Mouse (Mus musculus): ENCODE data around the gene Rptor. TPM values are rescaled to one million over a fixed set of nuclear protein-coding genes. Genes with fewer than 3 reads are reported as not detected.

Gene Rptor
- polyA plus RNA-seq, 1 experiment from 2014 or later, result 13.2 TPM

GRCm38 (mm10) chr11:119928023-119928681 lies 325.4 kb downstream of the Rptor start:
- Histone ChIP-seq H3K36me3 (replicated peaks; ENCODE audit: control insufficient read depth, insufficient read depth) (no peaks in the 10 kb centered on the region), H3K9ac (no peak overlapping the region), H3K4me3 (replicated peaks; ENCODE audit: low read length) (no peak overlapping the region), H3K9me3 (ENCODE audit: control insufficient read depth, low read length) (0 out of 2 replicates have a peak, but pooled peaks cover 3% of the 10 kb centered on the region), H3K27ac (no peak overlapping the region), H3K4me1 (replicated peaks; ENCODE audit: control insufficient read depth, insufficient read depth, low read length) (no peaks in the 10 kb centered on the region), H3K27me3 (ENCODE audit: control insufficient read depth, insufficient read depth, low read length) (no peaks in the 10 kb centered on the region), H3K4me2 (replicated peaks) (no peak overlapping the region)
- DNase-seq (ENCODE audit: low spot score), result no peak
- WGBS, result 74% methylated on average over 16 of the region's 16 CpGs
- ATAC-seq (ENCODE audit: low FRiP score), result no peak

- WGBS, result 89% methylated on average over 6 of the region's 6 CpGs
- no peaks in the 10 kb centered on the region for H3K4me1 ChIP-seq (replicated peaks; ENCODE audit: control insufficient read depth, insufficient read depth, low read length)
- DNase-seq (ENCODE audit: low spot score) (no peak), ATAC-seq (ENCODE audit: low FRiP score) (no peak)
- H3K9me3 ChIP-seq (ENCODE audit: control insufficient read depth, low read length), result 0 out of 2 replicates have a peak, but pooled peaks cover 3% of the 10 kb centered on the region
- H3K4me2 ChIP-seq (replicated peaks), result no peak overlapping the region
- no peak overlapping the region for H3K9ac ChIP-seq
- no peaks in the 10 kb centered on the region for H3K36me3 ChIP-seq (replicated peaks; ENCODE audit: control insufficient read depth, insufficient read depth)
- no peak overlapping the region for H3K4me3 ChIP-seq (replicated peaks; ENCODE audit: low read length)
- no peaks in the 10 kb centered on the region for H3K27me3 ChIP-seq (ENCODE audit: control insufficient read depth, insufficient read depth, low read length)
- no peak overlapping the region for H3K27ac ChIP-seq
Measured at GRCm38 (mm10) chr11:119929603-119930265, 327.0 kb downstream of the Rptor start.

DNA sequence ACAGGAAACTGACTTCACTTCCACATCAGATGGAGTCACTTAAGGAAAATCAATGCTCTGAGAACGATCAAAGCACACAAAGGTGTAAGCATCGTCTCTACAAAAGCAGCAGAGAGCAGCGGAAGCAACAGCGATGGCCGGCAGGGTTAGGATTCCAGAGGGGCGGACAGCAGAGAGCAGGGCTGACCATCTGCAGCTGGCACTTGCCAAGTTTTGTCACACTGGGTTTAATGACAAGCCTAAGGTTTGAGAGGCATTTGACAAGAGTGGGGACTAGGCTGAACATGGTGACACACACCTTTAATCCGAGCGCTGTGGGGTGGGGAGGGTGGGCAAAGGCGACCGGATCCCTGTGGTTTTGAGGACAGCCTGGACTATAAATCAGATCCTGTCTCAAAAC lies 329.1 kb downstream of the Rptor start:
- Histone ChIP-seq H3K27me3 (ENCODE audit: control insufficient read depth, insufficient read depth, low read length) (no peaks in the 10 kb centered on the region), H3K9ac (no peak overlapping the region), H3K4me1 (replicated peaks; ENCODE audit: control insufficient read depth, insufficient read depth, low read length) (peaks cover 12% of the 10 kb centered on the region), H3K36me3 (replicated peaks; ENCODE audit: control insufficient read depth, insufficient read depth) (no peaks in the 10 kb centered on the region), H3K27ac (no peak overlapping the region), H3K4me3 (replicated peaks; ENCODE audit: low read length) (no peak overlapping the region), H3K4me2 (replicated peaks) (no peak overlapping the region), H3K9me3 (ENCODE audit: control insufficient read depth, low read length) (0 out of 2 replicates have a peak, but pooled peaks cover 3% of the 10 kb centered on the region)
- DNase-seq (ENCODE audit: low spot score), result no peak
- ATAC-seq (ENCODE audit: low FRiP score), result no peak
- 76% methylated on average over 10 of the region's 10 CpGs for WGBS

- WGBS, result 76% methylated on average over 4 of the region's 4 CpGs
- Histone ChIP-seq H3K4me3 (replicated peaks; ENCODE audit: low read length) (no peak overlapping the region), H3K27me3 (ENCODE audit: control insufficient read depth, insufficient read depth, low read length) (0 out of 2 replicates have a peak, but pooled peaks cover under 1% of the 10 kb centered on the region), H3K27ac (no peak overlapping the region), H3K4me1 (replicated peaks; ENCODE audit: control insufficient read depth, insufficient read depth, low read length) (peaks cover 19% of the 10 kb centered on the region), H3K36me3 (replicated peaks; ENCODE audit: control insufficient read depth, insufficient read depth) (no peaks in the 10 kb centered on the region), H3K9me3 (ENCODE audit: control insufficient read depth, low read length) (0 out of 2 replicates have a peak, but pooled peaks cover 3% of the 10 kb centered on the region), H3K9ac (no peak overlapping the region), H3K4me2 (replicated peaks) (no peak overlapping the region)
- ATAC-seq (ENCODE audit: low FRiP score) (no peak), DNase-seq (ENCODE audit: low spot score) (no peak)
Measured at GRCm38 (mm10) chr11:119933142-119933541, 330.4 kb downstream of the Rptor start.

DNA sequence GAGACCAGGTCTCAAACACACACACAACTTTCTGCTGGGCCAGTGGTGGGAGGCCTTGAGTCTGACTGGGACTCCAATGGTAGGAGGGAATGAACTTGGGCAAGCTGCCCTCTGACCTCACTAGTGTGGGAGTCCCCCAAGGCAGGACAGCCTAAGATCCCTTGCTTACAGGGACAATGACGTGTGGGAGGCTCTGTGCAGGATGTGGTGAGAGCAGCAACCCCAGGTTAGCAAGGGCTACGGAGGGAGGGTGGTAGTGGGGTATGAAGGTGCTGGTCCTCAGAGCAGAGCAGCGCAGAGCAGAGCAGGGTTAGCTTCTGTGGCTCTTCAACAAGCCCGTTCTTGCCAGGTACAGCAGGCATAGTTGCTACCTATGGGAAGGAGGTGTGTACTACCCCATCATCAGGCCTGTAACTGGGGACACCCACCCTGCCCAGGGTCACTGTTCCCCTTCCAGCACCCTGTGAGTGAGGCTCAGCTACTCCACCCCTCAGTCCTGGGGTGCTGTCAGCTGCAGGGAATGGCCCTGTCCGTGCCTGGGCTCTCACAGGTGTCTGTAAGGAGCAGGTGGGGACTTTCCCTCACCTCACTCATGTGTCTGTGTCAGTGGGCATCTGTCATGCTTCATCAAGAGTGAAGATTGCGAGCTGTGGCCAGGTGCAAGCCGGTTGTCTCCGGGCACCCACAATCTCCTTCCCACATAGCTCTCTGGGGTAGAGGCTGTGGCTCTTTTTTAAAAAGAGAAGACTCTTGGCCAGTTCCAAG lies 331.3 kb downstream of the Rptor start:
- ATAC-seq (ENCODE audit: low FRiP score) (no peak), DNase-seq (ENCODE audit: low spot score) (no peak)
- Histone ChIP-seq H3K27me3 (ENCODE audit: control insufficient read depth, insufficient read depth, low read length) (0 out of 2 replicates have a peak, but pooled peaks cover 3% of the 10 kb centered on the region), H3K4me3 (replicated peaks; ENCODE audit: low read length) (no peak overlapping the region), H3K9ac (no peak overlapping the region), H3K4me1 (replicated peaks; ENCODE audit: control insufficient read depth, insufficient read depth, low read length) (peaks cover 23% of the 10 kb centered on the region), H3K27ac (no peak overlapping the region), H3K9me3 (ENCODE audit: control insufficient read depth, low read length) (0 out of 2 replicates have a peak, but pooled peaks cover 3% of the 10 kb centered on the region), H3K4me2 (replicated peaks) (no peak overlapping the region), H3K36me3 (replicated peaks; ENCODE audit: control insufficient read depth, insufficient read depth) (no peaks in the 10 kb centered on the region)
- WGBS, result 86% methylated on average over 8 of the region's 8 CpGs

- H3K9ac ChIP-seq, result no peak overlapping the region
- no peak overlapping the region for H3K4me2 ChIP-seq (replicated peaks)
- 0 out of 2 replicates have a peak, but pooled peaks cover 3% of the 10 kb centered on the region for H3K9me3 ChIP-seq (ENCODE audit: control insufficient read depth, low read length)
- ATAC-seq (ENCODE audit: low FRiP score), result no peak
- 69% methylated on average over 8 of the region's 8 CpGs for WGBS
- no peak overlapping the region for H3K27ac ChIP-seq
- DNase-seq (ENCODE audit: low spot score), result no peak
- H3K4me3 ChIP-seq (replicated peaks; ENCODE audit: low read length), result no peak overlapping the region
- H3K36me3 ChIP-seq (replicated peaks; ENCODE audit: control insufficient read depth, insufficient read depth), result no peaks in the 10 kb centered on the region
- H3K27me3 ChIP-seq (ENCODE audit: control insufficient read depth, insufficient read depth, low read length), result 0 out of 2 replicates have a peak, but pooled peaks cover 3% of the 10 kb centered on the region
- H3K4me1 ChIP-seq (replicated peaks; ENCODE audit: control insufficient read depth, insufficient read depth, low read length), result peaks cover 23% of the 10 kb centered on the region
Measured at GRCm38 (mm10) chr11:119934773-119935172, 332.1 kb downstream of the Rptor start.

- no peak overlapping the region for H3K9ac ChIP-seq
- 0 out of 2 replicates have a peak, but pooled peaks cover 3% of the 10 kb centered on the region for H3K9me3 ChIP-seq (ENCODE audit: control insufficient read depth, low read length)
- 18% methylated on average over 6 of the region's 6 CpGs for WGBS
- H3K4me3 ChIP-seq (replicated peaks; ENCODE audit: low read length), result no peak overlapping the region
- ATAC-seq (ENCODE audit: low FRiP score) (no peak; the same call in 1 of the 2 replicates), DNase-seq (ENCODE audit: low spot score) (peak; percentile 74)
- no peaks in the 10 kb centered on the region for H3K36me3 ChIP-seq (replicated peaks; ENCODE audit: control insufficient read depth, insufficient read depth)
- H3K4me2 ChIP-seq (replicated peaks), result no peak overlapping the region
- no peak overlapping the region for H3K27ac ChIP-seq
- 0 out of 2 replicates have a peak, but pooled peaks cover 3% of the 10 kb centered on the region for H3K27me3 ChIP-seq (ENCODE audit: control insufficient read depth, insufficient read depth, low read length)
- peaks cover 23% of the 10 kb centered on the region for H3K4me1 ChIP-seq (replicated peaks; ENCODE audit: control insufficient read depth, insufficient read depth, low read length)
Measured at GRCm38 (mm10) chr11:119935457-119935856, 332.8 kb downstream of the Rptor start.

GRCm38 (mm10) chr11:119936456-119936855 lies 333.8 kb downstream of the Rptor start:
- Histone ChIP-seq H3K4me1 (replicated peaks; ENCODE audit: control insufficient read depth, insufficient read depth, low read length) (peaks cover 24% of the 10 kb centered on the region), H3K36me3 (replicated peaks; ENCODE audit: control insufficient read depth, insufficient read depth) (no peaks in the 10 kb centered on the region), H3K9ac (no peak overlapping the region), H3K4me2 (replicated peaks) (no peak overlapping the region), H3K4me3 (replicated peaks; ENCODE audit: low read length) (no peak overlapping the region), H3K27me3 (ENCODE audit: control insufficient read depth, insufficient read depth, low read length) (0 out of 2 replicates have a peak, but pooled peaks cover 3% of the 10 kb centered on the region), H3K9me3 (ENCODE audit: control insufficient read depth, low read length) (no peaks in the 10 kb centered on the region), H3K27ac (0 out of 2 replicates have a peak overlapping the region, but pooled peaks have one; percentile 17)
- ATAC-seq (ENCODE audit: low FRiP score) (no peak), DNase-seq (ENCODE audit: low spot score) (no peak)
- WGBS, result 72% methylated on average over 2 of the region's 2 CpGs

- Histone ChIP-seq H3K4me1 (replicated peaks; ENCODE audit: control insufficient read depth, insufficient read depth, low read length) (peaks cover 28% of the 10 kb centered on the region), H3K27ac (0 out of 2 replicates have a peak overlapping the region, but pooled peaks have one; percentile 17), H3K9ac (no peak overlapping the region), H3K27me3 (ENCODE audit: control insufficient read depth, insufficient read depth, low read length) (0 out of 2 replicates have a peak, but pooled peaks cover 3% of the 10 kb centered on the region), H3K4me2 (replicated peaks) (no peak overlapping the region), H3K9me3 (ENCODE audit: control insufficient read depth, low read length) (no peaks in the 10 kb centered on the region), H3K36me3 (replicated peaks; ENCODE audit: control insufficient read depth, insufficient read depth) (no peaks in the 10 kb centered on the region), H3K4me3 (replicated peaks; ENCODE audit: low read length) (no peak overlapping the region)
- DNase-seq (ENCODE audit: low spot score) (no peak), ATAC-seq (ENCODE audit: low FRiP score) (no peak)
- WGBS, result 55% methylated on average over 12 of the region's 12 CpGs
Measured at GRCm38 (mm10) chr11:119937216-119937615, 334.5 kb downstream of the Rptor start.
